Mouse (Mus musculus) limb, embryonic 13.5 days (tissue): Measurements from ENCODE around the gene Ralgds. TPM values are rescaled to one million over a fixed set of nuclear protein-coding genes. Genes with fewer than 3 reads are reported as not detected.

Experiments
- ATAC-seq: fragments of 200-750 bp; cut with Nextera tagmentation; 2 replicates; pipeline ENCODE4 v1.8.0; 2017; ENCODE audit warnings: low read depth, moderate number of reproducible peaks, moderate TSS enrichment; ENCODE audit not compliant: low FRiP score
- H3K27ac ChIP-seq: fragments of 300-500 bp; sonication (generic); 2 replicates; pipeline ENCODE4 v1.5.1; 2015; ENCODE audit warnings: inconsistent platforms, mild to moderate bottlenecking, moderate library complexity
- H3K27me3 ChIP-seq: fragments of 300-500 bp; sonication (generic); 2 replicates; pipeline ENCODE4 v1.6.1; 2015; ENCODE audit warnings: mild to moderate bottlenecking, inconsistent platforms
- H3K36me3 ChIP-seq: fragments of 300-500 bp; sonication (generic); 2 replicates; pipeline ENCODE4 v1.6.1; 2015; ENCODE audit warnings: inconsistent platforms, mild to moderate bottlenecking, moderate library complexity
- H3K4me1 ChIP-seq: fragments of 300-500 bp; sonication (generic); 2 replicates; pipeline ENCODE4 v1.6.1; 2015; ENCODE audit warnings: inconsistent platforms
- H3K4me2 ChIP-seq: fragments of 300-500 bp; sonication (generic); replicated peaks from 2 replicates; pipeline ENCODE4 v1.6.1; 2015; ENCODE audit warnings: inconsistent platforms, mild to moderate bottlenecking, moderate library complexity
- H3K4me3 ChIP-seq: fragments of 300-500 bp; sonication (generic); 2 replicates; pipeline ENCODE4 v1.5.1; 2015; ENCODE audit warnings: moderate library complexity, mild to moderate bottlenecking, inconsistent platforms
- H3K9ac ChIP-seq: fragments of 300-500 bp; sonication (generic); 2 replicates; pipeline ENCODE4 v1.6.1; 2015; ENCODE audit warnings: mild to moderate bottlenecking, inconsistent platforms
- H3K9me3 ChIP-seq: fragments of 300-500 bp; sonication (generic); 2 replicates; pipeline ENCODE4 v1.6.1; 2016; ENCODE audit warnings: inconsistent platforms
- WGBS: fragments of 180-500 bp; shearing (Covaris S2); methylation state at CpG from one replicate; pipeline ENCODE4 v1.1.7; 2015; 5-methylcytosine and 5-hydroxymethylcytosine counted together
- polyA plus RNA-seq: library from polyadenylated mRNA; unstranded; fragments of >200 nt; fragmentation: Nextera tagmentation; extraction: Ambion mirVana; gene quantifications from 2 replicates; pipeline ENCODE4 v1.2.1, GENCODE M21; 2015

Ralgds gene
- polyA plus RNA-seq, 1 experiment from 2014 or later, result 53.8 TPM

- no peaks in the 10 kb centered on the region for H3K4me1 ChIP-seq
- H3K27me3 ChIP-seq, result no peaks in the 10 kb centered on the region
- 81% methylated on average over 6 of the region's 6 CpGs for WGBS
- ATAC-seq, result no peak
- H3K27ac ChIP-seq, result no peak overlapping the region
- H3K36me3 ChIP-seq, result peaks cover 95% of the 10 kb centered on the region
- no peak overlapping the region for H3K4me3 ChIP-seq
- H3K9ac ChIP-seq, result no peak overlapping the region
- no peak overlapping the region for H3K4me2 ChIP-seq
- no peaks in the 10 kb centered on the region for H3K9me3 ChIP-seq
These were observed 33.6 kb downstream of the Ralgds start for GRCm38 (mm10) chr2:28546560-28546959.

GRCm38 (mm10) chr2:28547237-28548172, 34.6 kb downstream of the Ralgds start:
- no peaks in the 10 kb centered on the region for H3K9me3 ChIP-seq
- no peak overlapping the region for H3K9ac ChIP-seq
- ATAC-seq, result no peak

GRCm38 (mm10) chr2:28549157-28549556, 36.2 kb downstream of the Ralgds start:
- no peaks in the 10 kb centered on the region for H3K4me1 ChIP-seq
- no peak for ATAC-seq
- H3K4me2 ChIP-seq, result no peak overlapping the region
- peaks cover 95% of the 10 kb centered on the region for H3K36me3 ChIP-seq
- H3K4me3 ChIP-seq, result no peak overlapping the region
- no peak overlapping the region for H3K27ac ChIP-seq
- H3K9ac ChIP-seq, result no peak overlapping the region
- H3K27me3 ChIP-seq, result no peaks in the 10 kb centered on the region
- 91% methylated on average over 13 of the region's 13 CpGs for WGBS
- H3K9me3 ChIP-seq, result no peaks in the 10 kb centered on the region

More at GRCm38 (mm10) chr2:28547237-28548172, 34.6 kb downstream of the Ralgds start:
- H3K4me3 ChIP-seq, result no peak overlapping the region
- H3K4me1 ChIP-seq, result no peaks in the 10 kb centered on the region
- peaks cover 95% of the 10 kb centered on the region for H3K36me3 ChIP-seq
- H3K4me2 ChIP-seq, result no peak overlapping the region
- H3K27me3 ChIP-seq, result no peaks in the 10 kb centered on the region
- 51% methylated on average over 11 of the region's 11 CpGs for WGBS
- no peak overlapping the region for H3K27ac ChIP-seq

GRCm38 (mm10) chr2:28552301-28552700, 39.4 kb downstream of the Ralgds start:
- Histone ChIP-seq H3K27ac (no peak overlapping the region), H3K9ac (no peak overlapping the region), H3K27me3 (no peaks in the 10 kb centered on the region), H3K36me3 (peaks cover 75% of the 10 kb centered on the region), H3K4me2 (no peak overlapping the region), H3K4me1 (no peaks in the 10 kb centered on the region), H3K9me3 (no peaks in the 10 kb centered on the region), H3K4me3 (no peak overlapping the region)
- WGBS, result 93% methylated on average over 5 of the region's 5 CpGs
- no peak for ATAC-seq

- peaks cover 26% of the 10 kb centered on the region for H3K36me3 ChIP-seq
- ATAC-seq, result no peak
- 92% methylated on average over 5 of the region's 5 CpGs for WGBS
- no peak overlapping the region for H3K27ac ChIP-seq
- no peaks in the 10 kb centered on the region for H3K27me3 ChIP-seq
- H3K9me3 ChIP-seq, result no peaks in the 10 kb centered on the region
- no peak overlapping the region for H3K4me2 ChIP-seq
- H3K4me3 ChIP-seq, result no peak overlapping the region
- no peak overlapping the region for H3K9ac ChIP-seq
- H3K4me1 ChIP-seq, result 0 out of 2 replicates have a peak, but pooled peaks cover 1% of the 10 kb centered on the region
These were observed 44.5 kb downstream of the Ralgds start for GRCm38 (mm10) chr2:28557452-28557851.

- no peak within 1 kb of the TSS for H3K4me2 ChIP-seq
- H3K27ac ChIP-seq, result peak within 1 kb of the TSS; percentile 44; the same call in 1 of the 2 replicates
- no peak within 1 kb of the TSS for H3K9ac ChIP-seq
- H3K9me3 ChIP-seq, result no peaks in the 10 kb centered on the region
- H3K36me3 ChIP-seq, result peaks cover 35% of the 10 kb centered on the region
- H3K4me3 ChIP-seq, result no peak within 1 kb of the TSS
- no peak for ATAC-seq
- 0 out of 2 replicates have a peak, but pooled peaks cover 10% of the 10 kb centered on the region for H3K4me1 ChIP-seq
- 61% methylated on average over 6 of the region's 6 CpGs for WGBS
- no peaks in the 10 kb centered on the region for H3K27me3 ChIP-seq
These were observed 50.4 kb downstream of the Ralgds start, which contains the start of gene Cel for GRCm38 (mm10) chr2:28563303-28563702. Cel (minus strand) TSS chr2:28563403.

GRCm38 (mm10) chr2:28563830-28564229, 50.9 kb downstream of the Ralgds start:
- no peaks in the 10 kb centered on the region for H3K27me3 ChIP-seq
- H3K27ac ChIP-seq, result no peak overlapping the region
- H3K9ac ChIP-seq, result no peak overlapping the region
- no peak overlapping the region for H3K4me3 ChIP-seq
- ATAC-seq, result no peak
- H3K9me3 ChIP-seq, result no peaks in the 10 kb centered on the region
- H3K36me3 ChIP-seq, result peaks cover 40% of the 10 kb centered on the region
- H3K4me1 ChIP-seq, result 0 out of 2 replicates have a peak, but pooled peaks cover 10% of the 10 kb centered on the region
- H3K4me2 ChIP-seq, result no peak overlapping the region

- no peak overlapping the region for H3K27ac ChIP-seq
These were observed 51.5 kb downstream of the Ralgds start for GRCm38 (mm10) chr2:28564380-28564779.

GRCm38 (mm10) chr2:28566545-28566944, 53.6 kb downstream of the Ralgds start:
- Histone ChIP-seq H3K4me2 (no peak overlapping the region), H3K9me3 (no peaks in the 10 kb centered on the region), H3K27ac (no peak overlapping the region), H3K4me1 (peaks cover 17% of the 10 kb centered on the region), H3K27me3 (no peaks in the 10 kb centered on the region), H3K36me3 (peaks cover 66% of the 10 kb centered on the region), H3K9ac (no peak overlapping the region), H3K4me3 (no peak overlapping the region)
- 70% methylated on average over 5 of the region's 5 CpGs for WGBS
- ATAC-seq, result no peak

More at GRCm38 (mm10) chr2:28564380-28564779, 51.5 kb downstream of the Ralgds start:
- no peak overlapping the region for H3K9ac ChIP-seq
- H3K4me3 ChIP-seq, result no peak overlapping the region
- H3K9me3 ChIP-seq, result no peaks in the 10 kb centered on the region
- no peaks in the 10 kb centered on the region for H3K27me3 ChIP-seq
- H3K36me3 ChIP-seq, result peaks cover 45% of the 10 kb centered on the region
- ATAC-seq, result no peak
- H3K4me2 ChIP-seq, result no peak overlapping the region
- H3K4me1 ChIP-seq, result peaks cover 12% of the 10 kb centered on the region
- 89% methylated on average over 4 of the region's 4 CpGs for WGBS

- peak; percentile 52 for ATAC-seq
- H3K27me3 ChIP-seq, result no peaks in the 10 kb centered on the region
- H3K9ac ChIP-seq, result no peak overlapping the region
- no peak overlapping the region for H3K4me3 ChIP-seq
- peak overlapping the region; percentile 61 for H3K27ac ChIP-seq
- H3K9me3 ChIP-seq, result no peaks in the 10 kb centered on the region
- H3K4me1 ChIP-seq, result peaks cover 7% of the 10 kb centered on the region
- 22% methylated on average over 2 of the region's 3 CpGs for WGBS
- H3K36me3 ChIP-seq, result peaks cover 98% of the 10 kb centered on the region
- H3K4me2 ChIP-seq, result no peak overlapping the region
These were observed 57.0 kb downstream of the Ralgds start for GRCm38 (mm10) chr2:28569903-28570302.

- ATAC-seq, result no peak
- H3K36me3 ChIP-seq, result peaks cover 94% of the 10 kb centered on the region
- H3K9ac ChIP-seq, result no peak overlapping the region
- H3K4me3 ChIP-seq, result no peak overlapping the region
- no peaks in the 10 kb centered on the region for H3K27me3 ChIP-seq
- H3K4me1 ChIP-seq, result no peaks in the 10 kb centered on the region
- no peak overlapping the region for H3K4me2 ChIP-seq
- WGBS, result 85% methylated on average over 4 of the region's 4 CpGs
- H3K27ac ChIP-seq, result no peak overlapping the region
- no peaks in the 10 kb centered on the region for H3K9me3 ChIP-seq
These were observed 62.4 kb downstream of the Ralgds start for GRCm38 (mm10) chr2:28575341-28575740.

- no peak for ATAC-seq
- 91% methylated on average over 3 of the region's 3 CpGs for WGBS
- H3K27ac ChIP-seq, result no peak overlapping the region
- no peak overlapping the region for H3K9ac ChIP-seq
- no peak overlapping the region for H3K4me2 ChIP-seq
- H3K36me3 ChIP-seq, result peaks cover 88% of the 10 kb centered on the region
- no peaks in the 10 kb centered on the region for H3K27me3 ChIP-seq
- H3K9me3 ChIP-seq, result no peaks in the 10 kb centered on the region
- H3K4me3 ChIP-seq, result no peak overlapping the region
- peaks cover 2% of the 10 kb centered on the region for H3K4me1 ChIP-seq
These were observed 63.9 kb downstream of the Ralgds start for GRCm38 (mm10) chr2:28576815-28577214.
